Mouse (Mus musculus): ENCODE results near the gene Chmp3. TPM values are rescaled to one million over a fixed set of nuclear protein-coding genes. Genes with fewer than 3 reads are reported as not detected.

The Chmp3 gene
- total and polyA plus RNA-seq, 2 experiments from 2014 or later, result 52.4 to 59.9 TPM

DNA sequence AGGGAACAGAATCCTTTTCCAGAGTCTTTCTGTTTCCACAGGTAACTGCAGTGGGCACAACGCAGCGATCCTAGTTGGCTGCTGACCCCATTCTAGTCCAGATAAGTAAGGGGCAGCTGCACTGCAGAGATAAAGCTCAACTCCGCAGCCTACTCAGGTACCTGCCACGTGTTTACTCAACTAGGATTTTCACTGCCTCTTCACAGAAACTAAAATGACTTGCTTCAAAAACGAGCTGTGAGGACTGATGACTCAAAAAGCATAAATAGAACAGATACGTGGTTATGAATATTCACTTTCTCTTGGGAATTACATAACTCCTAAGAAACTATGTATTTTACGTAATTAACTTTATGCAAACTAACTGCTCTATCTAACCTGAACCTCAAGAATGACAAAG lies 66.4 kb downstream of the Chmp3 start:
- Histone ChIP-seq H3K9ac (replicated peaks; ENCODE audit: low read length, poor library complexity, severe bottlenecking) (no peak overlapping the region), H3K4me1 (ENCODE audit: insufficient read depth, low read length) (no peaks in the 10 kb centered on the region), H3K27me3 (ENCODE audit: insufficient read depth, low read length) (no peaks in the 10 kb centered on the region), H3K9me3 (ENCODE audit: low read length) (no peaks in the 10 kb centered on the region), H3K27ac (ENCODE audit: low read depth, low read length) (no peak overlapping the region), H3K4me2 (ENCODE audit: low read depth, low read length, poor library complexity, severe bottlenecking) (no peak overlapping the region), H3K4me3 (ENCODE audit: low read depth, low read length) (no peak overlapping the region), H3K36me3 (ENCODE audit: insufficient read depth, low read length) (peaks cover 32% of the 10 kb centered on the region)
- no peak for DNase-seq (ENCODE audit: low spot score)
- TF ChIP-seq CTCF (IDR thresholded peaks at IDR 0.05), result no peak
- 92% methylated on average over 7 of the region's 7 CpGs for WGBS
- ATAC-seq (ENCODE audit: low FRiP score), result no peak

DNA sequence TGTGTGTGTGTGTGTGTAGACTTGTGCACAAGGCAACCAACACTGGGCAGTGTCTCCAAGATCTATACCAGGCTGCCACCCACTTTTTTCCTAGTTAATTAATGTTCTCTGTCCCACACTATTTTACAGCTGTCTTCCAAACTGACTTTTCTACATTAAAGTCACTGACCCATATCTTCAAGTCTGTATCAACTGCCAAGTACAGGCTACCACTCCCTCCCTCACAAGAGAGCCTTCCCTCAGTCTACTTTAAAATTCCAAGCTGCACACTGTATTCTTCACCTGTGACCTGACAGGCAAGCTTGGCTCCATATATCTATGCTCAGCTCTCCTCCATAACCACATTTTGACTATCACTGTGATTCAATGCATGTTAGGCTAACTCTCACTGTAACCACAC lies 69.6 kb downstream of the Chmp3 start:
- TF ChIP-seq CTCF (IDR thresholded peaks at IDR 0.05), result no peak
- no peaks in the 10 kb centered on the region for H3K4me1 ChIP-seq (ENCODE audit: insufficient read depth, low read length)
- no peak overlapping the region for H3K4me2 ChIP-seq (ENCODE audit: low read depth, low read length, poor library complexity, severe bottlenecking)
- no peak overlapping the region for H3K4me3 ChIP-seq (ENCODE audit: low read depth, low read length)
- no peak overlapping the region for H3K9ac ChIP-seq (replicated peaks; ENCODE audit: low read length, poor library complexity, severe bottlenecking)
- H3K27me3 ChIP-seq (ENCODE audit: insufficient read depth, low read length), result no peaks in the 10 kb centered on the region
- no peaks in the 10 kb centered on the region for H3K9me3 ChIP-seq (ENCODE audit: low read length)
- H3K27ac ChIP-seq (ENCODE audit: low read depth, low read length), result no peak overlapping the region
- no peak for DNase-seq (ENCODE audit: low spot score)
- ATAC-seq (ENCODE audit: low FRiP score), result no peak
- peaks cover 50% of the 10 kb centered on the region for H3K36me3 ChIP-seq (ENCODE audit: insufficient read depth, low read length)

DNA sequence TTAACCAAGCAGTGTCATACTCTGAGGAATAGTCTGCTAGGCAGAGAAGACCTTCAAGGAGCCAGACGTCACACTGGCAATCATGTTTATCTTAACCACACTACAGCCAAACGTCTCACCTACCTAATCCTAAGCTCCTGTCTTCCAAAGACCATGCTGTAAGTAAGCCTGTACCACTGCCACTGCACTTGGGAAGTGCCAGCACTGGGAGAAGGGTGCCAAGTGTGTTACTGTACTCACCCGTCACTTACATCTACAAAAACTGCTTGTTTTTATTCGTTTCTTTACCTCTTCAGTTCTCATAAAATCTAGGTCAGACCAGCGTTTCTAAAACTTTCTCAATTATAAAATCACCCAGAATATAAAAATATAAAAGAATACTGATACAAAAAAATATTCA lies 73.4 kb downstream of the Chmp3 start:
- no peak for TF ChIP-seq CTCF (IDR thresholded peaks at IDR 0.05)
- Histone ChIP-seq H3K9ac (replicated peaks; ENCODE audit: low read length, poor library complexity, severe bottlenecking) (no peak overlapping the region), H3K27me3 (ENCODE audit: insufficient read depth, low read length) (no peaks in the 10 kb centered on the region), H3K27ac (ENCODE audit: low read depth, low read length) (no peak overlapping the region), H3K9me3 (ENCODE audit: low read length) (no peaks in the 10 kb centered on the region), H3K4me1 (ENCODE audit: insufficient read depth, low read length) (no peaks in the 10 kb centered on the region), H3K4me3 (ENCODE audit: low read depth, low read length) (no peak overlapping the region), H3K36me3 (ENCODE audit: insufficient read depth, low read length) (peaks cover 34% of the 10 kb centered on the region), H3K4me2 (ENCODE audit: low read depth, low read length, poor library complexity, severe bottlenecking) (no peak overlapping the region)
- WGBS, result 85% methylated on average over 5 of the region's 5 CpGs
- ATAC-seq (ENCODE audit: low FRiP score) (no peak), DNase-seq (ENCODE audit: low spot score) (no peak)

DNA sequence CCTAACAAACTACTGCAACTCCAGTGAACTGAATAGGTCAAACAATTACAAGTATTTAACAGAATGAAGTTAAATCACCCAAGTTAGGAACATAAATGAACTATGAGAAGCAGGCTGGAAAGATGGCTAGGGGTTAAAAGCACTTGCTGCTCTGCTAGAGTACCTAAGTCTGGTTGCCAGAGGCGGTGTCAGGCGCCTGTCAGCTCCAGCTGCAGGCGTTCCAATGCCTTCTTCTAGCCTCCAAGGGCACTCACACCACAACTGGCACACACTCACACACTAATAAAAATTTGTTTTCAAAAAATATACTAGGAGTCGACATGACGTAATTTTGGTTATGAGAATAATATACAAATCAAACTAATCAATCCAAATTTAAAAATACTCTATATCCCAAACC lies 78.0 kb downstream of the Chmp3 start:
- H3K9ac ChIP-seq (replicated peaks; ENCODE audit: low read length, poor library complexity, severe bottlenecking), result no peak overlapping the region
- no peak overlapping the region for H3K27ac ChIP-seq (ENCODE audit: low read depth, low read length)
- H3K27me3 ChIP-seq (ENCODE audit: insufficient read depth, low read length), result no peaks in the 10 kb centered on the region
- 92% methylated on average over 5 of the region's 5 CpGs for WGBS
- H3K4me1 ChIP-seq (ENCODE audit: insufficient read depth, low read length), result no peaks in the 10 kb centered on the region
- no peak for TF ChIP-seq CTCF (IDR thresholded peaks at IDR 0.05)
- H3K9me3 ChIP-seq (ENCODE audit: low read length), result no peaks in the 10 kb centered on the region
- DNase-seq (ENCODE audit: low spot score), result no peak
- no peak for ATAC-seq (ENCODE audit: low FRiP score)
- peaks cover 32% of the 10 kb centered on the region for H3K36me3 ChIP-seq (ENCODE audit: insufficient read depth, low read length)
- no peak overlapping the region for H3K4me2 ChIP-seq (ENCODE audit: low read depth, low read length, poor library complexity, severe bottlenecking)
- no peak overlapping the region for H3K4me3 ChIP-seq (ENCODE audit: low read depth, low read length)

DNA sequence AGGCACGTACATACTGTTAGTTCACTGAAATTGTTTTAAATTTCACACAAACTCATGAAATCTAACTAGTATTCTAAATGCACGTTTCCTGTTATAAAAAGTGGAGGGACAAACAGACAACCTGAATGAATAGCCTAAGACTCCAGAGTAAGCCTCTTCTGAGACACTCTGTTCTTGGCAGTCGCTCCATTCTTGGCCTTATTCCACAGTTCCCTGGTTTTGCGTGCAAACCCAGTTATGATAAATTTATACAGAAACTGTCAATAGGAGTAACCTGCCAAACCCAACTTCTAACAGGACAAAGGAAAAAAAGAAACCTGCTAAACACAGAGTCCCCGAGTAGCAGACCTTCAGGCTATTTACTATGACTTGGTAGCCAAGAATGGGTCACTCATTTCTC lies 78.4 kb downstream of the Chmp3 start:
- no peak for ATAC-seq (ENCODE audit: low FRiP score)
- peaks cover 28% of the 10 kb centered on the region for H3K36me3 ChIP-seq (ENCODE audit: insufficient read depth, low read length)
- H3K27ac ChIP-seq (ENCODE audit: low read depth, low read length), result no peak overlapping the region
- H3K4me1 ChIP-seq (ENCODE audit: insufficient read depth, low read length), result no peaks in the 10 kb centered on the region
- no peak for DNase-seq (ENCODE audit: low spot score)
- no peak for TF ChIP-seq CTCF (IDR thresholded peaks at IDR 0.05)
- H3K27me3 ChIP-seq (ENCODE audit: insufficient read depth, low read length), result no peaks in the 10 kb centered on the region
- H3K9ac ChIP-seq (replicated peaks; ENCODE audit: low read length, poor library complexity, severe bottlenecking), result no peak overlapping the region
- WGBS, result 82% methylated on average over 5 of the region's 5 CpGs
- no peak overlapping the region for H3K4me2 ChIP-seq (ENCODE audit: low read depth, low read length, poor library complexity, severe bottlenecking)
- no peak overlapping the region for H3K4me3 ChIP-seq (ENCODE audit: low read depth, low read length)
- no peaks in the 10 kb centered on the region for H3K9me3 ChIP-seq (ENCODE audit: low read length)

DNA sequence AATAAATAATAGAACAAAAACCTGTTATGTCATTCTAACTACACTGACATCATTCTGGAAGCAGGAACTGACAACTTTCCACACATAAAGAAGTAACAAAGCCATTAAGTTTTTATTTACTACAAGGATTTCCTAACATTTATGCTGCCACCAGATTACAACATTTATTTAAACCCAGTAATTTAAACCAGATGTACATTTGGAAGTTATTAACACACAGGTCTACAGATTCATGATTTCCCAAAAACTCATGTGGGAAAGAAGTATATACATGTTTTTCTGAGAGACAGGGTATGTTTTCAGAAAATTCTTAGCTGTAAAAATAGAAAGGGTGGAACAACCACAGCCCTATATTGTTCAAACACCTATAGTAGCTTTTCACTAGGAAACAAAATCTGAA lies 81.1 kb downstream of the Chmp3 start:
- Histone ChIP-seq H3K36me3 (ENCODE audit: insufficient read depth, low read length) (peaks cover 23% of the 10 kb centered on the region), H3K9ac (replicated peaks; ENCODE audit: low read length, poor library complexity, severe bottlenecking) (no peak overlapping the region)

More for the DNA sequence above, 81.1 kb downstream of the Chmp3 start:
- ATAC-seq (ENCODE audit: low FRiP score) (no peak), DNase-seq (ENCODE audit: low spot score) (no peak)
- H3K4me3 ChIP-seq (ENCODE audit: low read depth, low read length), result no peak overlapping the region
- no peaks in the 10 kb centered on the region for H3K9me3 ChIP-seq (ENCODE audit: low read length)
- H3K4me2 ChIP-seq (ENCODE audit: low read depth, low read length, poor library complexity, severe bottlenecking), result no peak overlapping the region
- peaks cover 5% of the 10 kb centered on the region; the same call in 1 of the 2 replicates for H3K4me1 ChIP-seq (ENCODE audit: insufficient read depth, low read length)
- no peaks in the 10 kb centered on the region for H3K27me3 ChIP-seq (ENCODE audit: insufficient read depth, low read length)
- H3K27ac ChIP-seq (ENCODE audit: low read depth, low read length), result no peak overlapping the region
- no peak for TF ChIP-seq CTCF (IDR thresholded peaks at IDR 0.05)

Data from midbrain, postnatal 0 days (tissue).